Mouse (Mus musculus): ENCODE results near the gene Kcnip2. TPM values are rescaled to one million over a fixed set of nuclear protein-coding genes. Genes with fewer than 3 reads are reported as not detected.
A peak's percentile ranks its signal among the peaks of the same experiment; 100 is the strongest.

Gene Kcnip2
- total and polyA plus RNA-seq, 2 experiments from 2014 or later = 41.8 to 81.7 TPM

- H3K4me2 ChIP-seq (ENCODE audit: low read depth, low read length) = peak overlapping the region; percentile 79
- no peak for DNase-seq (ENCODE audit: low spot score)
- H3K27ac ChIP-seq (ENCODE audit: low read depth) = no peak overlapping the region; the same call in 1 of the 2 replicates
- ATAC-seq (ENCODE audit: insufficient read depth, low read depth) = no peak
- peaks cover 21% of the 10 kb centered on the region for H3K4me1 ChIP-seq (ENCODE audit: control insufficient read depth, insufficient read depth)
- no peak overlapping the region for H3K9ac ChIP-seq (replicated peaks; ENCODE audit: low read depth, low read length)
- 48% methylated on average over 8 of the region's 8 CpGs for WGBS
- TF ChIP-seq CTCF (IDR thresholded peaks at IDR 0.05; ENCODE audit: low read depth) (no peak), EP300 (IDR thresholded peaks at IDR 0.05; ENCODE audit: low read depth) (no peak)
- no peaks in the 10 kb centered on the region for H3K9me3 ChIP-seq (replicated peaks; ENCODE audit: control insufficient read depth, low read length)
- 0 out of 2 replicates have a peak, but pooled peaks cover 6% of the 10 kb centered on the region for H3K36me3 ChIP-seq (replicated peaks; ENCODE audit: control insufficient read depth, insufficient read depth, low read length)
- no peaks in the 10 kb centered on the region for H3K27me3 ChIP-seq (ENCODE audit: control insufficient read depth, insufficient read depth, low read length)
- H3K4me3 ChIP-seq (ENCODE audit: low read depth, low read length) = peak overlapping the region; percentile 59; the same call in 1 of the 2 replicates
These were observed 866 bp upstream of the Kcnip2 start for GRCm38 (mm10) chr19:45816727-45817126.

GRCm38 (mm10) chr19:45815170-45815569 lies 691 bp downstream of the Kcnip2 start:
- 0 out of 2 replicates have a peak, but pooled peaks cover 6% of the 10 kb centered on the region for H3K36me3 ChIP-seq (replicated peaks; ENCODE audit: control insufficient read depth, insufficient read depth, low read length)
- peaks cover 15% of the 10 kb centered on the region for H3K4me1 ChIP-seq (ENCODE audit: control insufficient read depth, insufficient read depth)
- H3K27me3 ChIP-seq (ENCODE audit: control insufficient read depth, insufficient read depth, low read length) = no peaks in the 10 kb centered on the region
- H3K4me3 ChIP-seq (ENCODE audit: low read depth, low read length) = peak overlapping the region; percentile 59
- peak overlapping the region; percentile 79 for H3K4me2 ChIP-seq (ENCODE audit: low read depth, low read length)
- no peak overlapping the region; the same call in 1 of the 2 replicates for H3K9ac ChIP-seq (replicated peaks; ENCODE audit: low read depth, low read length)
- TF ChIP-seq EP300 (IDR thresholded peaks at IDR 0.05; ENCODE audit: low read depth) = no peak
- H3K9me3 ChIP-seq (replicated peaks; ENCODE audit: control insufficient read depth, low read length) = no peaks in the 10 kb centered on the region
- 64% methylated on average over 10 of the region's 10 CpGs for WGBS
- ATAC-seq (ENCODE audit: insufficient read depth, low read depth) (no peak), DNase-seq (ENCODE audit: low spot score) (no peak)
- no peak overlapping the region; the same call in 1 of the 2 replicates for H3K27ac ChIP-seq (ENCODE audit: low read depth)

DNA sequence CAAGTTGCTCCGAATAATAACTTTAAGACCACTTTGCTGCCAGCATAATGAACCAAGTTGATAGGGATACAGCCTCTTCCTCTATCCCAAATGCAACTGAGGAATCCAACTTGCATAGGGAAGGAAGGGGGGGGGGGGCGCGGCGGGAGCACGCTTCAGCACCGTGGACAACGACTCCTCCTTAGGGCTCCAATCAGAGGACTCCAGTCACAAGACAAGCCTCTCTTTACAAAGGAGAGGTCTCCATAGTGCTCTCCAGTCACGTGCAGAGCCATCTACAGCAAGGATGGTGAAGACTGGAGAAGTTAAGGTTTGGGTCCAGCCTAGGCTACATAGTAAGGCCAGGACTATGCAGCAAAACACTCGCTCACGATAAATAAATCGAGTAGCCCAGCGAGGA lies 2.1 kb downstream of the Kcnip2 start:
- Histone ChIP-seq H3K4me2 (ENCODE audit: low read depth, low read length) (peak overlapping the region; percentile 79; the same call in 1 of the 2 replicates), H3K9me3 (replicated peaks; ENCODE audit: control insufficient read depth, low read length) (no peaks in the 10 kb centered on the region), H3K4me3 (ENCODE audit: low read depth, low read length) (no peak overlapping the region), H3K27ac (ENCODE audit: low read depth) (no peak overlapping the region), H3K36me3 (replicated peaks; ENCODE audit: control insufficient read depth, insufficient read depth, low read length) (0 out of 2 replicates have a peak, but pooled peaks cover 6% of the 10 kb centered on the region), H3K9ac (replicated peaks; ENCODE audit: low read depth, low read length) (no peak overlapping the region), H3K4me1 (ENCODE audit: control insufficient read depth, insufficient read depth) (peaks cover 15% of the 10 kb centered on the region), H3K27me3 (ENCODE audit: control insufficient read depth, insufficient read depth, low read length) (no peaks in the 10 kb centered on the region)
- WGBS = 15% methylated on average over 9 of the region's 12 CpGs
- peak; percentile 54 for DNase-seq (ENCODE audit: low spot score)
- TF ChIP-seq EP300 (IDR thresholded peaks at IDR 0.05; ENCODE audit: low read depth) (no peak), CTCF (IDR thresholded peaks at IDR 0.05; ENCODE audit: low read depth) (no peak)
- peak; percentile 60 for ATAC-seq (ENCODE audit: insufficient read depth, low read depth)

DNA sequence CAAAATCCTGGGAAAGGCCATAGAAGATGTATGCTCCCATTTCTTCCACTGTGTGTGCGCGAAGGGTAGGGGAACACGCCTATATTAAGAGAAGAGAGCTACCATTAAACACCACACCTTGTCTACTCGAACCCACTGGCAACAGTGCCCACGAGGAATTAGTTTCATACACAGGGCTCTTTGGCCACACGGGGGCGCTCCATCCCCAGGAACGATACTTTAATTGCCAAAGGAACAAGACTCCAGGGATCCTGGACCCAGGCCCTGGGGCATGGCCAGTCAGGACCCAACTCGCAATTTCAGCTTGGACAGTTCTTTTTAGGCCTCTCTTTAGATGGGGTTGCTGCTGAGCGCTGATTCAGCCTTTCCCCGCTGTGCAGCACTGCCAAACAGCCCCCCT lies 2.6 kb downstream of the Kcnip2 start:
- H3K4me2 ChIP-seq (ENCODE audit: low read depth, low read length) = no peak overlapping the region
- H3K9ac ChIP-seq (replicated peaks; ENCODE audit: low read depth, low read length) = no peak overlapping the region
- DNase-seq (ENCODE audit: low spot score) (peak; percentile 36), ATAC-seq (ENCODE audit: insufficient read depth, low read depth) (peak; percentile 51)
- H3K4me1 ChIP-seq (ENCODE audit: control insufficient read depth, insufficient read depth) = peaks cover 15% of the 10 kb centered on the region
- no peak overlapping the region for H3K27ac ChIP-seq (ENCODE audit: low read depth)
- H3K27me3 ChIP-seq (ENCODE audit: control insufficient read depth, insufficient read depth, low read length) = no peaks in the 10 kb centered on the region
- H3K4me3 ChIP-seq (ENCODE audit: low read depth, low read length) = no peak overlapping the region
- H3K9me3 ChIP-seq (replicated peaks; ENCODE audit: control insufficient read depth, low read length) = no peaks in the 10 kb centered on the region
- 5% methylated on average over 11 of the region's 11 CpGs for WGBS
- TF ChIP-seq CTCF (IDR thresholded peaks at IDR 0.05; ENCODE audit: low read depth) (peak; percentile 81), EP300 (IDR thresholded peaks at IDR 0.05; ENCODE audit: low read depth) (no peak)
- H3K36me3 ChIP-seq (replicated peaks; ENCODE audit: control insufficient read depth, insufficient read depth, low read length) = 0 out of 2 replicates have a peak, but pooled peaks cover 3% of the 10 kb centered on the region

DNA sequence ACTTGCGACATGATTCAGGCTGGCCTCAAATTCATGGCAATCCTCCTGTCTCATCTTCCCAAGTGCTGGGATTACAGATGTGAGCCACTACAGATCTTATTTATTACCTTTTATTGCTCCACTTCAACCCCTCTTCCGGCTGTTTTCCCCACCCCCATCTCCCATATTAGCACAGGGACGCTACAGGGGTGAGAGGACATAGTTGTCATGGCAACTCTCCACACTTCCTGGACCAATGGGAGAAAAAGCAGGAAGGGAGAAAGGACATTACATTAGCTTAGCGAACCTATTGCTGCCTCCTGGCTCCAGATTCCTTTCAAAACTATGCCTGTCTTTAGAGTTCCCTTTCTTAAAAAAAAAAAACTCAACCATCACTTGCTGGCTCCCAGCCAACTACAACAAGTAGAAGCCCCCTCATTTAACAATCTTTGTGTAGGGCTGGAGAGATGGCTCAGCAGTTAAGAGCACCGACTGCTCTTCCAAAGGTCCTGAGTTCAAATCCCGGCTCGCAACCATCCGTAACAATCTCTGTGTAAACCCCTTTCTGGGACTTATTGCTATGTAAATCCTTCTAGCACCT lies 3.1 kb downstream of the Kcnip2 start:
- TF ChIP-seq CTCF (IDR thresholded peaks at IDR 0.05; ENCODE audit: low read depth) (no peak), EP300 (IDR thresholded peaks at IDR 0.05; ENCODE audit: low read depth) (no peak)
- H3K4me2 ChIP-seq (ENCODE audit: low read depth, low read length) = peak overlapping the region; percentile 49
- H3K4me3 ChIP-seq (ENCODE audit: low read depth, low read length) = no peak overlapping the region; the same call in 1 of the 2 replicates
- no peaks in the 10 kb centered on the region for H3K36me3 ChIP-seq (replicated peaks; ENCODE audit: control insufficient read depth, insufficient read depth, low read length)
- no peak overlapping the region for H3K27ac ChIP-seq (ENCODE audit: low read depth)
- H3K9ac ChIP-seq (replicated peaks; ENCODE audit: low read depth, low read length) = no peak overlapping the region
- H3K4me1 ChIP-seq (ENCODE audit: control insufficient read depth, insufficient read depth) = peaks cover 15% of the 10 kb centered on the region
- ATAC-seq (ENCODE audit: insufficient read depth, low read depth) = no peak
- H3K9me3 ChIP-seq (replicated peaks; ENCODE audit: control insufficient read depth, low read length) = no peaks in the 10 kb centered on the region
- no peaks in the 10 kb centered on the region for H3K27me3 ChIP-seq (ENCODE audit: control insufficient read depth, insufficient read depth, low read length)
- DNase-seq (ENCODE audit: low spot score) = no peak
- WGBS = 20% methylated on average over 8 of the region's 8 CpGs

GRCm38 (mm10) chr19:45812115-45812514 lies 3.7 kb downstream of the Kcnip2 start:
- Histone ChIP-seq H3K27me3 (ENCODE audit: control insufficient read depth, insufficient read depth, low read length) (no peaks in the 10 kb centered on the region), H3K4me3 (ENCODE audit: low read depth, low read length) (peak overlapping the region; percentile 24), H3K4me1 (ENCODE audit: control insufficient read depth, insufficient read depth) (peaks cover 15% of the 10 kb centered on the region), H3K9ac (replicated peaks; ENCODE audit: low read depth, low read length) (no peak overlapping the region), H3K27ac (ENCODE audit: low read depth) (no peak overlapping the region), H3K9me3 (replicated peaks; ENCODE audit: control insufficient read depth, low read length) (no peaks in the 10 kb centered on the region), H3K4me2 (ENCODE audit: low read depth, low read length) (peak overlapping the region; percentile 49), H3K36me3 (replicated peaks; ENCODE audit: control insufficient read depth, insufficient read depth, low read length) (no peaks in the 10 kb centered on the region)
- ATAC-seq (ENCODE audit: insufficient read depth, low read depth) (no peak), DNase-seq (ENCODE audit: low spot score) (no peak)
- TF ChIP-seq EP300 (IDR thresholded peaks at IDR 0.05; ENCODE audit: low read depth) (no peak), CTCF (IDR thresholded peaks at IDR 0.05; ENCODE audit: low read depth) (no peak)
- WGBS = 4% methylated on average over 16 of the region's 16 CpGs

Data from heart, postnatal 0 days (tissue).